Mouse (Mus musculus): ENCODE results near the gene Epdr1. TPM values are rescaled to one million over a fixed set of nuclear protein-coding genes. Genes with fewer than 3 reads are reported as not detected.

Gene Epdr1
- polyA plus RNA-seq, 1 experiment from 2014 or later, result 20.1 TPM

DNA sequence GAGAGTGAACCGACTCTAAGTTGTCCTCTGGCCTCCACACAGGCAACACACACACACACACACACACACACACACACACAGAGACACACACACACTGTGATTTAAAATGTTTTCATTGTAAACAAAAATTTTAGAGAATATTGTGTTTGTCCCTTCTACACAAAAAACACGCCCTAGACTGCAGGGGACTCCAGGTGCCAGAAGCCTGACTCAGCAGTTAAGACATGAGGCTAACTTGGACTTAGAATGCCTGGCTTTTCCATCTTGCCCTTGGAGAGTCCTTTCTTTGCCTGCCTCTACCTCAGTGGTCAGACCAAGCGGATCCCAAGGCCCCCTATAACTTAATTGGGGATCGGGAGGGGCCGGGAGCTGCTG, 899 bp downstream of the Epdr1 start:
- Histone ChIP-seq H3K4me3 (ENCODE audit: low read depth, low read length) (peak overlapping the region; percentile 66), H3K9me3 (ENCODE audit: low read depth, low read length) (no peaks in the 10 kb centered on the region), H3K27ac (ENCODE audit: low read depth) (no peak overlapping the region; the same call in 1 of the 2 replicates), H3K36me3 (ENCODE audit: insufficient read depth) (no peaks in the 10 kb centered on the region), H3K9ac (peak overlapping the region; percentile 85), H3K4me1 (ENCODE audit: insufficient read depth) (0 out of 2 replicates have a peak, but pooled peaks cover 2% of the 10 kb centered on the region), H3K27me3 (ENCODE audit: insufficient read depth, low read length) (peaks cover 6% of the 10 kb centered on the region), H3K4me2 (peak overlapping the region; percentile 96)
- WGBS, result 5% methylated on average over 5 of the region's 5 CpGs
- no peak for TF ChIP-seq CTCF (IDR thresholded peaks at IDR 0.05; ENCODE audit: low read depth)
- ATAC-seq (ENCODE audit: insufficient read depth) (peak; percentile 29), DNase-seq (peak; percentile 49)

DNA sequence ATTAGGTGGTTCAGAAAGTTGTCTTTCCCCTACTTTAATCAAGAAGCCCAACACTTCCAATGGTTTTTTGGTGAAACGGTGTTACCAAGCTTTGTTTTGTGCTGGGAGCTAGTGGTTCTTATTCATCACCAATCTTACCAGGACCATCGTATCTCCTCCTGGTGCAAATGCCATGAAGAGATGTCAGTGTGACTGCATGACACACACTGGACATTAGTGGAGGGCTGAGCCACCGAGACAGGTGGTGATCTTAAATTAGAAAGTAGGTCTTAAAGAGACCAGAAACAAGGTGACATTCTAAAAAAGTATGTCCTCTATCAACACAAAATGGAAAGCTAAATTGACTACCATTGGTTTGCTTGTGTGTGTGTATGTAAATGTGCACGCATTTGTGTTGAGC, 1.6 kb downstream of the Epdr1 start:
- Histone ChIP-seq H3K4me2 (peak overlapping the region; percentile 96), H3K4me3 (ENCODE audit: low read depth, low read length) (peak overlapping the region; percentile 66; the same call in 1 of the 2 replicates), H3K9me3 (ENCODE audit: low read depth, low read length) (no peaks in the 10 kb centered on the region), H3K4me1 (ENCODE audit: insufficient read depth) (no peaks in the 10 kb centered on the region), H3K27ac (ENCODE audit: low read depth) (no peak overlapping the region), H3K36me3 (ENCODE audit: insufficient read depth) (no peaks in the 10 kb centered on the region), H3K9ac (no peak overlapping the region), H3K27me3 (ENCODE audit: insufficient read depth, low read length) (no peaks in the 10 kb centered on the region)
- no peak for TF ChIP-seq CTCF (IDR thresholded peaks at IDR 0.05; ENCODE audit: low read depth)
- WGBS, result 94% methylated on average over 4 of the region's 4 CpGs
- ATAC-seq (ENCODE audit: insufficient read depth), result no peak
- no peak for DNase-seq

DNA sequence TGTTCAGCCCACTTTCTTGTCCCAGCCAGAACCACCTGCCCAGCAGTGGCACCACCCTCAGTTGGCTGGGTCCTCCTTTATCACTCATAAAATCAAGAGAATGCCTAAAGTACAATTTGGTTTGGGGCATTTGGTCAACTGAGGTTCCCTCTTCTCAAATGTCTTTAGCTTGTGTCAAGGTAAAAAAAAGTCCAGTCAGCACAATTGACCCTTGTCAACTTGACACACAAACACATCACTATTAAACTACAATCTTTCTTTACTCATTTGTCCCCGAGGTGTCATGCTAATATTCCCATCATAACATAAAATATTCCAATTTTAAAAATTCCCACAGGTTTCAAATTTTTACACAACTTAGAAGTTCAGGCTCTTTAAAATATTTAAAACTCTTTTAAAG, 5.4 kb downstream of the Epdr1 start:
- Histone ChIP-seq H3K4me1 (ENCODE audit: insufficient read depth) (no peaks in the 10 kb centered on the region), H3K36me3 (ENCODE audit: insufficient read depth) (no peaks in the 10 kb centered on the region), H3K27me3 (ENCODE audit: insufficient read depth, low read length) (no peaks in the 10 kb centered on the region), H3K27ac (ENCODE audit: low read depth) (no peak overlapping the region), H3K4me2 (no peak overlapping the region), H3K4me3 (ENCODE audit: low read depth, low read length) (no peak overlapping the region), H3K9ac (no peak overlapping the region), H3K9me3 (ENCODE audit: low read depth, low read length) (no peaks in the 10 kb centered on the region)
- ATAC-seq (ENCODE audit: insufficient read depth), result no peak
- WGBS, result 83% methylated on average over 1 of the region's 1 CpGs
- DNase-seq, result no peak
- no peak for TF ChIP-seq CTCF (IDR thresholded peaks at IDR 0.05; ENCODE audit: low read depth)

DNA sequence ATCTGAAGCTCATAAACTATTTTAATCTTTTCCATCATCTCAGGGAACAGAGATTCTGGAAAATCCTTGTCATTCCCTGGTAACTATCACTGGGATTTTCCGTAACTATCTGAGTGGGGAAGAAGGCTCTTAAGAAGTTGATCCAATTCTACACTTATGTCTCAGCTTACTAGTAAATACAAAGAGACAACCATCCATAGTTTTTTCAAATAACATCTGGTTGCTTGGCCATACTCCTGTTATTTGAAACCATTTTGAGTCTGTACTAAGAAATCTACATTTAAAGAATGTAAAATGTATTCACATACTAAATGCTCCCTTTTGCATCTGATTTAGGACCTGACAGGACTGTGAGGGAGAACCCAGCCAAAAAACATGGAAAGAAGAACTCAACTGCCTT, 6.3 kb downstream of the Epdr1 start:
- H3K4me2 ChIP-seq, result no peak overlapping the region
- H3K27ac ChIP-seq (ENCODE audit: low read depth), result no peak overlapping the region
- no peaks in the 10 kb centered on the region for H3K27me3 ChIP-seq (ENCODE audit: insufficient read depth, low read length)
- TF ChIP-seq CTCF (IDR thresholded peaks at IDR 0.05; ENCODE audit: low read depth), result no peak
- no peaks in the 10 kb centered on the region for H3K4me1 ChIP-seq (ENCODE audit: insufficient read depth)
- no peaks in the 10 kb centered on the region for H3K9me3 ChIP-seq (ENCODE audit: low read depth, low read length)
- H3K9ac ChIP-seq, result no peak overlapping the region
- H3K4me3 ChIP-seq (ENCODE audit: low read depth, low read length), result no peak overlapping the region
- DNase-seq (no peak), ATAC-seq (ENCODE audit: insufficient read depth) (no peak)
- H3K36me3 ChIP-seq (ENCODE audit: insufficient read depth), result no peaks in the 10 kb centered on the region
- 81% methylated on average over 1 of the region's 1 CpGs for WGBS

DNA sequence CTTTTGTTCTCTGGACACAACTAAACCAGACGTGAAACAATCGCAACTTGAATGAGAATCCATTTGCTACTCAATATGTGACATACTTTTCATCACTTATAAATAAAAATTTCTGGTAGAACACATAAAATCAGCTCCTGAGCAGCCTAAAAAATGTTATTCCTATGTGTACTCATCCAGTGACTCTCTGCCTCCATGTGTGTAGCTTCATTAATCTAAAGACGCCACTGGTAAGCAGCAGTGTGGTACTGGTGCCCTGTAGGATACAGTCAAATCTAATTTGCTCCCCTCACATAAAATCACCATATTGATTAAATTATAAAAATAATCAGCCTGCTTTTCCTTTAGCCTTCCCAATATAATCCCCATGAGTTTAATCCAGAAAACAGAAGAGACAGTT, 6.8 kb downstream of the Epdr1 start:
- Histone ChIP-seq H3K4me3 (ENCODE audit: low read depth, low read length) (no peak overlapping the region), H3K36me3 (ENCODE audit: insufficient read depth) (no peaks in the 10 kb centered on the region), H3K9ac (no peak overlapping the region), H3K9me3 (ENCODE audit: low read depth, low read length) (no peaks in the 10 kb centered on the region), H3K4me1 (ENCODE audit: insufficient read depth) (no peaks in the 10 kb centered on the region), H3K27me3 (ENCODE audit: insufficient read depth, low read length) (no peaks in the 10 kb centered on the region), H3K4me2 (no peak overlapping the region), H3K27ac (ENCODE audit: low read depth) (no peak overlapping the region)
- no peak for TF ChIP-seq CTCF (IDR thresholded peaks at IDR 0.05; ENCODE audit: low read depth)
- DNase-seq (no peak), ATAC-seq (ENCODE audit: insufficient read depth) (no peak)
- 78% methylated on average over 3 of the region's 3 CpGs for WGBS

DNA sequence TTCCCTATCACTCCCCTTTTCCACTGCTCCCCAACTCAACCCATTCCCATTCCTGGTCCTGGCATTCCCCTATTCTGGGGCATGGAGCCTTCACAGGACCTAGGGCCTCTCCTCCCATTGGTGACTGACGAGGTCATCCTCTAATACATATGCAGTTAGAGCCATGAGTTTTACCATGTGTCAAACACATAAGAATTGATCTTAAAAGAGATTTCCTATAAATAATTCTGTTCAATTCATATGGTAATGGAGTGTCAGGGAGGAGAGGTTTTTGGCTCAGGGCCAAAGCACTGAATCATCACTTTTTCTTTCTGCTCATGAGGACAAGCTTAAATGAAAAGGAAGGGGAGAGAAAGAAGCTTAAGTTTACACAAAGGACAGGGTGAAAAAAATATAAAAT, 7.4 kb downstream of the Epdr1 start:
- TF ChIP-seq CTCF (IDR thresholded peaks at IDR 0.05; ENCODE audit: low read depth), result no peak
- DNase-seq (peak; percentile 27), ATAC-seq (ENCODE audit: insufficient read depth) (no peak)
- H3K4me1 ChIP-seq (ENCODE audit: insufficient read depth), result no peaks in the 10 kb centered on the region
- no peaks in the 10 kb centered on the region for H3K27me3 ChIP-seq (ENCODE audit: insufficient read depth, low read length)
- H3K9me3 ChIP-seq (ENCODE audit: low read depth, low read length), result no peaks in the 10 kb centered on the region
- no peak overlapping the region for H3K9ac ChIP-seq
- WGBS, result 52% methylated on average over 1 of the region's 1 CpGs
- no peak overlapping the region for H3K4me3 ChIP-seq (ENCODE audit: low read depth, low read length)
- no peak overlapping the region for H3K27ac ChIP-seq (ENCODE audit: low read depth)
- H3K36me3 ChIP-seq (ENCODE audit: insufficient read depth), result no peaks in the 10 kb centered on the region
- no peak overlapping the region for H3K4me2 ChIP-seq

DNA sequence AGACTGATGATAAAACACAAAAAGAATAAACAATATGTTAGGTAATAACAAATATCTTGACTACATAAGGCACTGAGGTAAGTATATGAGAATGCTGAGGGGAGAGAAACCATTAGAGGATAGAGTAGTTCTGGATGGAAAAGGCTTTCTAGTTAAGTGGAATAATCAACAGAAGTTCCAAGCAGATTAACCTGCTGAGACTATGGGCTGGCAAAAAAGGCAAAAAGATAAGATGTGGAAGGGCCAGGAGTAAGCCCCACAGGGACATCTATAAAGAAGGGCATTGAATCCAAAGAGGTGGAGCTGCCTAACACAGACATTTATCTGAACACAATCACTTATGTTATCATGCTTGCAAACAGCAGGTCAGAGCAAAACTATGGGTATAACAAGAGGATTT, 11.6 kb downstream of the Epdr1 start:
- no peak overlapping the region for H3K27ac ChIP-seq (ENCODE audit: low read depth)
- no peaks in the 10 kb centered on the region for H3K36me3 ChIP-seq (ENCODE audit: insufficient read depth)
- H3K9me3 ChIP-seq (ENCODE audit: low read depth, low read length), result no peaks in the 10 kb centered on the region
- no peaks in the 10 kb centered on the region for H3K27me3 ChIP-seq (ENCODE audit: insufficient read depth, low read length)
- no peak for DNase-seq
- TF ChIP-seq CTCF (IDR thresholded peaks at IDR 0.05; ENCODE audit: low read depth), result no peak
- H3K4me3 ChIP-seq (ENCODE audit: low read depth, low read length), result no peak overlapping the region
- no peak for ATAC-seq (ENCODE audit: insufficient read depth)
- no peak overlapping the region for H3K9ac ChIP-seq
- H3K4me1 ChIP-seq (ENCODE audit: insufficient read depth), result no peaks in the 10 kb centered on the region
- H3K4me2 ChIP-seq, result no peak overlapping the region

DNA sequence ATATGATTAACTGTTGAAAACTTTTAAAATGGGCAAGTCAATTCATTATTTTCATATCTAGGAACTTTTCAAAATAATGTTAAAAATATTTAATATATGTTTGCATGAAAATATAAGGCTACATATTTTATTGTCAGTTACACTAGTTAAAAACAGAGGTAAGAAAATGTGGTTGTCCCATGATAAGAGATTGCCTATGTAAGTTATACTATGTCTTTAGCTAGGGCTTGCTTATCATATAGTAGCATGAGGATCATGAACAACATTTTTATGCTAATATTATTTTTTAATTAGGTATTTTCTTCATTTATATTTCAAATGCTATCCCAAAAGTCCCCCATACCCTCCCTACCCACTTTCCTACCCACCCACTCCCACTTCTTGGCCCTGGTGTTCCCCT, 14.8 kb downstream of the Epdr1 start:
- no peaks in the 10 kb centered on the region for H3K4me1 ChIP-seq (ENCODE audit: insufficient read depth)

More for the DNA sequence above, 14.8 kb downstream of the Epdr1 start:
- ATAC-seq (ENCODE audit: insufficient read depth) (no peak), DNase-seq (no peak)
- H3K27ac ChIP-seq (ENCODE audit: low read depth), result no peak overlapping the region
- H3K9ac ChIP-seq, result no peak overlapping the region
- no peaks in the 10 kb centered on the region for H3K9me3 ChIP-seq (ENCODE audit: low read depth, low read length)
- H3K4me3 ChIP-seq (ENCODE audit: low read depth, low read length), result no peak overlapping the region
- TF ChIP-seq CTCF (IDR thresholded peaks at IDR 0.05; ENCODE audit: low read depth), result no peak
- no peaks in the 10 kb centered on the region for H3K36me3 ChIP-seq (ENCODE audit: insufficient read depth)
- H3K27me3 ChIP-seq (ENCODE audit: insufficient read depth, low read length), result no peaks in the 10 kb centered on the region
- no peak overlapping the region for H3K4me2 ChIP-seq
